Mouse (Mus musculus): ENCODE data around the gene Plcl2. TPM values are rescaled to one million over a fixed set of nuclear protein-coding genes. Genes with fewer than 3 reads are reported as not detected.

The Plcl2 gene
- polyA plus RNA-seq, 1 experiment, result not detected

- TF ChIP-seq GATA1 (IDR thresholded peaks at IDR 0.05; ENCODE audit: low read length), result no peak
Observed at GRCm38 (mm10) chr17:50627658-50628057, 118.5 kb downstream of the Plcl2 start.

- no peak for TF ChIP-seq GATA1 (IDR thresholded peaks at IDR 0.05; ENCODE audit: low read length)
Observed at GRCm38 (mm10) chr17:50628716-50629115, 119.5 kb downstream of the Plcl2 start.

GRCm38 (mm10) chr17:50634008-50634871 is 125.0 kb downstream of the Plcl2 start:
- TF ChIP-seq GATA1 (IDR thresholded peaks at IDR 0.05; ENCODE audit: low read length), result no peak

- TF ChIP-seq GATA1 (IDR thresholded peaks at IDR 0.05; ENCODE audit: low read length), result no peak
Observed at GRCm38 (mm10) chr17:50635961-50636585, 126.9 kb downstream of the Plcl2 start.

- TF ChIP-seq GATA1 (IDR thresholded peaks at IDR 0.05; ENCODE audit: low read length), result no peak
Observed at GRCm38 (mm10) chr17:50638791-50639190, 129.6 kb downstream of the Plcl2 start.

- TF ChIP-seq GATA1 (IDR thresholded peaks at IDR 0.05; ENCODE audit: low read length), result no peak
Observed at GRCm38 (mm10) chr17:50641076-50641610, 131.9 kb downstream of the Plcl2 start.

- no peak for TF ChIP-seq GATA1 (IDR thresholded peaks at IDR 0.05; ENCODE audit: low read length)
Observed at GRCm38 (mm10) chr17:50641879-50642278, 132.7 kb downstream of the Plcl2 start.

GRCm38 (mm10) chr17:50643356-50643755 is 134.2 kb downstream of the Plcl2 start:
- no peak for TF ChIP-seq GATA1 (IDR thresholded peaks at IDR 0.05; ENCODE audit: low read length)

- no peak for TF ChIP-seq GATA1 (IDR thresholded peaks at IDR 0.05; ENCODE audit: low read length)
Observed at GRCm38 (mm10) chr17:50643989-50644388, 134.8 kb downstream of the Plcl2 start.

- no peak for TF ChIP-seq GATA1 (IDR thresholded peaks at IDR 0.05; ENCODE audit: low read length)
Observed at GRCm38 (mm10) chr17:50648757-50649419, 139.7 kb downstream of the Plcl2 start.

- no peak for TF ChIP-seq GATA1 (IDR thresholded peaks at IDR 0.05; ENCODE audit: low read length)
Observed at GRCm38 (mm10) chr17:50650535-50651223, 141.5 kb downstream of the Plcl2 start.

- TF ChIP-seq GATA1 (IDR thresholded peaks at IDR 0.05; ENCODE audit: low read length), result no peak
Observed at GRCm38 (mm10) chr17:50654741-50655415, 145.7 kb downstream of the Plcl2 start.

GRCm38 (mm10) chr17:50655416-50655776 is 146.2 kb downstream of the Plcl2 start:
- TF ChIP-seq GATA1 (IDR thresholded peaks at IDR 0.05; ENCODE audit: low read length), result no peak

GRCm38 (mm10) chr17:50657321-50657720 is 148.1 kb downstream of the Plcl2 start:
- TF ChIP-seq GATA1 (IDR thresholded peaks at IDR 0.05; ENCODE audit: low read length), result no peak

- TF ChIP-seq GATA1 (IDR thresholded peaks at IDR 0.05; ENCODE audit: low read length), result no peak
Observed at GRCm38 (mm10) chr17:50658901-50659300, 149.7 kb downstream of the Plcl2 start.
